Mouse (Mus musculus) forebrain, embryonic 15.5 days (tissue): ENCODE data around the gene Ankrd52. TPM values are rescaled to one million over a fixed set of nuclear protein-coding genes. Genes with fewer than 3 reads are reported as not detected.

Source experiments
- ATAC-seq: fragments of 200-750 bp; cut with Nextera tagmentation; replicated peaks from 2 replicates; pipeline ENCODE4 v1.8.0; 2017; ENCODE audit warnings: mild to moderate bottlenecking, moderate TSS enrichment, moderate library complexity
- H3K27ac ChIP-seq: fragments of 300-500 bp; sonication (generic); replicated peaks from 2 replicates; pipeline ENCODE4 v1.5.1; 2015; ENCODE audit warnings: mild to moderate bottlenecking, inconsistent platforms
- H3K27me3 ChIP-seq: fragments of 300-500 bp; sonication (generic); 2 replicates; pipeline ENCODE4 v1.6.1; 2015; ENCODE audit warnings: inconsistent platforms
- H3K36me3 ChIP-seq: fragments of 300-500 bp; sonication (generic); 2 replicates; pipeline ENCODE4 v1.6.1; 2015; ENCODE audit warnings: mild to moderate bottlenecking, inconsistent platforms
- H3K4me1 ChIP-seq: fragments of 300-500 bp; sonication (generic); 2 replicates; pipeline ENCODE4 v1.6.1; 2015; ENCODE audit warnings: inconsistent platforms
- H3K4me2 ChIP-seq: fragments of 300-500 bp; sonication (generic); replicated peaks from 2 replicates; pipeline ENCODE4 v1.6.1; 2015; ENCODE audit warnings: mild to moderate bottlenecking, inconsistent platforms
- H3K4me3 ChIP-seq: fragments of 300-500 bp; sonication (generic); 2 replicates; pipeline ENCODE4 v1.5.1; 2015; ENCODE audit warnings: mild to moderate bottlenecking, inconsistent platforms
- H3K9ac ChIP-seq: fragments of 300-500 bp; sonication (generic); replicated peaks from 2 replicates; pipeline ENCODE4 v1.6.1; 2015; ENCODE audit warnings: mild to moderate bottlenecking, inconsistent platforms
- H3K9me3 ChIP-seq: fragments of 300-500 bp; sonication (generic); 2 replicates; pipeline ENCODE4 v1.6.1; 2016; ENCODE audit warnings: inconsistent platforms
- WGBS: fragments of 180-500 bp; shearing (Covaris S2); methylation state at CpG from one replicate; pipeline ENCODE4 v1.1.7; 2015; ENCODE audit warnings: mixed read lengths; 5-methylcytosine and 5-hydroxymethylcytosine counted together
- polyA plus RNA-seq: library from polyadenylated mRNA; unstranded; fragments of >200 nt; fragmentation: Nextera tagmentation; extraction: Ambion mirVana; gene quantifications from 2 replicates; pipeline ENCODE4 v1.2.1, GENCODE M21; 2015

Ankrd52 gene
- polyA plus RNA-seq, 1 experiment from 2014 or later: 13.0 TPM

DNA sequence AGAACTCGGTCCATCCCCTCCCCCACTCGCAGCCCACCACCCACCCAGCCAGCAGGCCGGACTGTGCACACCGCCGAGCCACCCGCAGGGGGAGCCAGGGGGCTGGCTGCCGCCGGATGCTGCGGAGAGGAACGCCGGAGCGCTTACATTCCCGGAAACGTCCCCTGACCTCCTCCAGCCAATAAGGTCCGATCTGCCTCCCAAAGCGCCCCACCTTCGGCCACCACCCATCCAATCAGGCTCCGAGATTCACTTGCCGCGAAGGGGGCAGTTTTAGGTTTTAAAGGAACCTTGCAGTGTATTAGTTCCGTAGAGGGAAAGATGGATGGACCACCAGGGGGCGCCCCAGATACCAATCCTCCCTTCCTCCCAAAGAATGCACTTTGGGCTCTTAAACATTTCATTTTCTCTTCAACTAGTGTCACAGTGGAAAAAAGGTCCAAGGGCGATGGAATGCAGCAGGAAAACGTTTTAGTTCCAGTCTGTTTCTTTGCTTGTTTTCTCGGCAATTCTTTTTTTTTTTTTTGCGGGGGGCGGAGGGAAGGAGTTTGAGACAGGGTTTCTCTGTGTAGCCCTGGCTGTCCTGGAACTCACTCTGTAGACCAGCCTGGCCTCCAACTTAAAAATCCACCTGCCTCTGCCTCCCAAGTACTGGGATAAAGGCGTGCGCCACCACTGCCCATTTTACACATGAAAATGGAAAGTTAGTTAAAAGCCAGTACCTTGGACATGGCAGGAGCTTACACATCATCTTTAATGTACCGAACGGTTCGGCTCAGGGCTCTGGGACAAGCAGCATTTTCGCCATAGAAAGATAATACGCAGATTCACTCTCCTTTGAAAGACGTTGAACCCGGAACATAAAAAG is 33.0 kb downstream of the Ankrd52 start:
- Histone ChIP-seq H3K27me3 (no peaks in the 10 kb centered on the region), H3K4me2 (peak overlapping the region; percentile 99), H3K27ac (peak overlapping the region; percentile 99), H3K36me3 (peaks cover 13% of the 10 kb centered on the region), H3K9me3 (no peaks in the 10 kb centered on the region), H3K4me1 (peaks cover 54% of the 10 kb centered on the region), H3K9ac (peak overlapping the region; percentile 90), H3K4me3 (peak overlapping the region; percentile 98)
- peak; percentile 86 for ATAC-seq
- WGBS: 4% methylated on average over 36 of the region's 36 CpGs

DNA sequence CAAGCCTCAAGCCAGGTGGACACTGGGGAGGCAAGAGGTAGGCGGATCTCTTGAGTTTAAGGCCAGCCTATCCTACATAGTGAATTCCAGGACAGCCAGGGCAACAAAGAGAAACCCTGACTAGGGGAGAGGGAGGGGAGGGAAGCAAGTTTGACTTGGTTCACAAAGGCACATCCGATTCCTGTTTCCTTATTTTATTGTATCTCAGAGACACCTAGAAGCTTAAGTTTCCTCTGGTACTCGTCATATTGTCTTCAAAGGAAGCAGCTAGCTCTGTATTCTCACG is 33.6 kb downstream of the Ankrd52 start:
- H3K27ac ChIP-seq: peak overlapping the region; percentile 99
- H3K9ac ChIP-seq: peak overlapping the region; percentile 93; the same call in 1 of the 2 replicates
- peaks cover 18% of the 10 kb centered on the region for H3K36me3 ChIP-seq
- H3K4me1 ChIP-seq: peaks cover 54% of the 10 kb centered on the region
- ATAC-seq: no peak
- no peaks in the 10 kb centered on the region for H3K9me3 ChIP-seq
- H3K27me3 ChIP-seq: no peaks in the 10 kb centered on the region
- 20% methylated on average over 4 of the region's 4 CpGs for WGBS
- peak overlapping the region; percentile 99 for H3K4me2 ChIP-seq
- H3K4me3 ChIP-seq: peak overlapping the region; percentile 98

DNA sequence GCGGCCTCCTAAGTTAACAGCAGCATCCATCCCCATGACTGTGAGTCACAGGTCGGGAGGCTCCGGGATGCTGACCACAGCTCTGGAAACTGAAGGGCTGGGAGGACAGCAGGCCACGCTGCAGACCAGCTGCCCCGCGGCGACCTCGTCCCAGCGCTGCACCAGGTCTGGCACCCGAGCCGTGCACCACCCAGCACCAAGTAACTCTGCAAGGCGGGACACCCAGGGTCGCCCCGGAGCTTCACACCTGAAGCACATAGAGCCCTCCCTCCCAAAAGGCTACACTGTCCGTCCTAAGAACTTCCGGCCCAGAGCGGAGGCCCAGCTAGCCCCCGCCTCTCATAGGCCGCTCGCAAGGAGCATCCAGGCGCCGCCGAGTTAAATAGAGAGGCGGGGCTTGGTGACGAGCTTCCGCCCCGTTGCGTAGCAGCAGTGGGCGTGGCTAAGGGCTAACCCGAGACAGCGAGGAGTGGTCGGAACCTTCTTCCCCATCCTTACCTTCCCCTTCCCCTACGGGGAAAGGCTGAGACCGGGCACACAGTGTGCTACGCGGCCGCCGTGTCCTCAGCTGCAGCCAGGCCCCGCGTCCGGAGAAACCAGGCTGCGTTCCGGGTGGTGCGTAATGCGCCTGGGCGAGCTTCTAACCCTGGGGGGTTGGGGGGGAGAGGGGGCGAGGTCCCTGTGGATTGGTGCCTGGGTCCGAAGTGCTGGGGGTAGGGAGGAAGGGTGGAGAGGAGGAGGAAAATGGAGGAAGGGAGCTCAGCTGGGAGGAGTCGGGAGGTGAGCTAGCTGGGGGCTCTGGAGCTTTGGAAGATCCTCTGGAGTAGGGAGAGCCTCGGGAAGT is 34.5 kb downstream of the Ankrd52 start, which contains the start of the genes Nabp2 and Rnf41:
Nabp2 (minus strand) TSS at position 282 of the 844 bp plus-strand sequence.
Rnf41 (plus strand) TSS at position 447 of the 844 bp plus-strand sequence.
- ATAC-seq: peak; percentile 90
- H3K4me2 ChIP-seq: peak within 1 kb of the TSS; percentile 99
- H3K9me3 ChIP-seq: no peaks in the 10 kb centered on the region
- H3K36me3 ChIP-seq: peaks cover 27% of the 10 kb centered on the region
- peak within 1 kb of the TSS; percentile 93 for H3K9ac ChIP-seq
- peak within 1 kb of the TSS; percentile 99 for H3K27ac ChIP-seq
- H3K4me3 ChIP-seq: peak within 1 kb of the TSS; percentile 98
- WGBS: under 1% methylated on average over 50 of the region's 50 CpGs
- H3K4me1 ChIP-seq: peaks cover 54% of the 10 kb centered on the region
- no peaks in the 10 kb centered on the region for H3K27me3 ChIP-seq

DNA sequence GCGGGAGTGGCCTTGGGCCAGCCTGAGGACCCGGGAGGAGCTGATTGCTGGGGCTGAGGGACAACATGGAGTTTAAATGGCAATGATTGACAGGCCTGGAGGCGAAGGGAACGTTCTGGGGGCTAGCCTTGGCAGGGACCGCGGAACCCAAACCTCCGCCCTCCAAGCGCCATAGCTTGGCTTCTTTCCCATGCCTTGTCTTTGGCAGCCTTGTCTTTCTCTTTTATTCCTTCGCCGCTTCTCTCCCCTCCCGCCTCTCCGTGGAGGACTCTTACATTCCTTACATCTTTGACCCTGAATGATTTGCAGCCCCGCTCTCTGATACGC is 35.1 kb downstream of the Ankrd52 start:
- Histone ChIP-seq H3K4me3 (peak overlapping the region; percentile 98), H3K9me3 (no peaks in the 10 kb centered on the region), H3K36me3 (peaks cover 33% of the 10 kb centered on the region), H3K4me1 (peaks cover 54% of the 10 kb centered on the region), H3K9ac (peak overlapping the region; percentile 93), H3K27me3 (no peaks in the 10 kb centered on the region), H3K4me2 (peak overlapping the region; percentile 99), H3K27ac (peak overlapping the region; percentile 99)
- ATAC-seq: no peak
- WGBS: 0% methylated on average over 14 of the region's 14 CpGs

DNA sequence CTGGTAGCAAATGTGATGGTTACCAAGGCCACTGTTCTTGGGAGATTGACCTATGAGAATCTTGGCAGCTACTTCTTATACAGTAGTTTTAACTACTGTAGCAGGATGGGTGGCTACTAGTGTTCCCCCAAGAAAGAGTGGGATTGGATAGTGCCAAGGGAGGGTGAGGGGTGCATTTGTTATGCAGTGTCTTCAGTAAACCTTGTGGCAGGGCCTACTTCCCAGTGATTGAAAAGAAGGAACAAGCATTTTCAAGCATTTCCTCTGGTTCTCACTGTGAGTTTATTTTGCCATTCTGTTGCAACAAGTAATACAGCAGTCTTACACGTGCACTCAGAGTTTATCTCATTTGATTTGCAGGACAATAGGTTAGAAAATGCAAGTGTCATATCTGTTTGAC is 35.6 kb downstream of the Ankrd52 start:
- 41% methylated on average over 1 of the region's 1 CpGs for WGBS
- H3K27me3 ChIP-seq: no peaks in the 10 kb centered on the region
- no peaks in the 10 kb centered on the region for H3K9me3 ChIP-seq
- peaks cover 38% of the 10 kb centered on the region for H3K36me3 ChIP-seq
- H3K4me3 ChIP-seq: peak overlapping the region; percentile 98
- peak overlapping the region; percentile 93 for H3K9ac ChIP-seq
- ATAC-seq: no peak
- H3K27ac ChIP-seq: peak overlapping the region; percentile 99
- H3K4me1 ChIP-seq: peaks cover 54% of the 10 kb centered on the region
- peak overlapping the region; percentile 99 for H3K4me2 ChIP-seq

DNA sequence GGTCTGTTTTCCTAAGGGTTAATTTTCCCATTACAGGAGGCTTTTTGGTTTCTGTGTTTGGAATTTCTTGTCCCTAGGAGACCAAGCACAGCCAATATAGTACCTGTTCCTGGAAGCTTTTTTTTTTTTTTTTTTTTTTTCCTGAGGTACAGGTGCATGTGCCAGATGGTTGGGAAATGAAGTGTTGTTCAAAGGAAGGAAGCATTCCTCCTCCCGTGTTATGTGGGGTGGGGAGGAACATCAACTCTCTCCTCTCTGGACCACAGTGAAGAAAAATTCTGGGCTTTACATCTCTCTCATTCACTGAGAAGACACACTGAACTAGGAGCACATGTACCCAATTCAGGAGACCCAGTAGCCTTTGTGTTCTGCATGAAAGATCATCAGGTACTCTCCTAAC is 36.2 kb downstream of the Ankrd52 start:
- 39% methylated on average over 1 of the region's 1 CpGs for WGBS
- peak overlapping the region; percentile 93; the same call in 1 of the 2 replicates for H3K9ac ChIP-seq
- no peak for ATAC-seq
- H3K4me1 ChIP-seq: peaks cover 50% of the 10 kb centered on the region
- no peaks in the 10 kb centered on the region for H3K27me3 ChIP-seq
- H3K4me2 ChIP-seq: peak overlapping the region; percentile 99
- peak overlapping the region; percentile 98 for H3K4me3 ChIP-seq
- H3K27ac ChIP-seq: 0 out of 2 replicates have a peak overlapping the region, but pooled peaks have one; percentile 99
- H3K36me3 ChIP-seq: peaks cover 39% of the 10 kb centered on the region
- H3K9me3 ChIP-seq: no peaks in the 10 kb centered on the region

DNA sequence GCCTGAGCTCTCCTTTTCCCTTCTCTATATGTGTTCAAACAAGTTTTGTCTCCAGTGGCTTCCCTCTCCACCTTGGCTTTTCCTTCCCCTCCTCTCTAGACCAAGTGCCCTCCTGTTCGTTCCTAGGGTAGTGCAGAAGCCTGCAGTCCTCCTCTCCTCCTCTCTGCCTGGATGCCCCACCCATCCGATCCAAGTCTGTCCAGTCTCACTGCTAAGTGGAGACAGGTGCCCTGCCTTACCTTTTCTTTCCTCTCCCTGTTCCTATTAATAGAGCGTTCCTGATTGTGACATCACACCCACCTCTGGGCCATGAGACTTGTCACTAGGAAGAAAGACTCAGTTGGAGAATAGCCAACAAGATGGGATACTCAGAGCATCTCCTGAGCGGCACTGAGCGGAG is 37.9 kb downstream of the Ankrd52 start:
- H3K4me3 ChIP-seq: no peak overlapping the region
- WGBS: 94% methylated on average over 5 of the region's 5 CpGs
- H3K27ac ChIP-seq: no peak overlapping the region
- ATAC-seq: no peak
- no peak overlapping the region for H3K4me2 ChIP-seq
- peaks cover 56% of the 10 kb centered on the region for H3K36me3 ChIP-seq
- no peaks in the 10 kb centered on the region for H3K27me3 ChIP-seq
- no peaks in the 10 kb centered on the region for H3K9me3 ChIP-seq
- peaks cover 42% of the 10 kb centered on the region for H3K4me1 ChIP-seq
- H3K9ac ChIP-seq: no peak overlapping the region

DNA sequence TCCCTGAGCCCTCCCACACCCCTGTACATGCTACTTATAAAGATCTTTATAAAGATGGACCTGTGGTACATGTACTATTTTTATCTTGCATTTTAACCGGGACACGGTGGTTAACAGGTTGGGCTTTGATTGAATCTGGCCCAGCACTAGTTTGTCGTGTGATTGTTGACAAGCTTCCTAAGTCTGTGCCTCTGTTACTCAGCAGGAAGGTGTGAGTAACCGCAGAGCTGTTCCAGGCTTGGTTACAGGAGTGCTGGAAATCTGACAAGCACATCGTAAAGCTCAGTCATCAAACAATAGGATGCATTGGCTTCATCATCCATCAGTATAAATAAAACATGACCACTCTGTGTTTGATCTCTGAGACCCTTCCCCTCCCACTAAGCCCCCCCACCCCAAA is 45.5 kb downstream of the Ankrd52 start:
- H3K36me3 ChIP-seq: peaks cover 77% of the 10 kb centered on the region
- WGBS: 84% methylated on average over 5 of the region's 5 CpGs

GRCm38 (mm10) chr10:128424604-128425003 is 47.7 kb downstream of the Ankrd52 start:
- Histone ChIP-seq H3K36me3 (peaks cover 72% of the 10 kb centered on the region), H3K9me3 (no peaks in the 10 kb centered on the region), H3K27me3 (no peaks in the 10 kb centered on the region), H3K4me1 (no peaks in the 10 kb centered on the region), H3K4me2 (no peak overlapping the region), H3K4me3 (no peak overlapping the region), H3K9ac (no peak overlapping the region), H3K27ac (no peak overlapping the region)
- 72% methylated on average over 7 of the region's 7 CpGs for WGBS
- ATAC-seq: no peak

More for the DNA sequence above, 45.5 kb downstream of the Ankrd52 start:
- H3K27me3 ChIP-seq: no peaks in the 10 kb centered on the region
- H3K4me2 ChIP-seq: no peak overlapping the region
- H3K27ac ChIP-seq: no peak overlapping the region
- no peaks in the 10 kb centered on the region for H3K4me1 ChIP-seq
- no peaks in the 10 kb centered on the region for H3K9me3 ChIP-seq
- no peak overlapping the region for H3K4me3 ChIP-seq
- no peak overlapping the region for H3K9ac ChIP-seq
- ATAC-seq: no peak

GRCm38 (mm10) chr10:128425260-128425659 is 48.3 kb downstream of the Ankrd52 start:
- Histone ChIP-seq H3K4me3 (no peak overlapping the region), H3K9ac (no peak overlapping the region), H3K36me3 (peaks cover 72% of the 10 kb centered on the region), H3K4me1 (no peaks in the 10 kb centered on the region), H3K9me3 (no peaks in the 10 kb centered on the region), H3K27me3 (no peaks in the 10 kb centered on the region), H3K27ac (no peak overlapping the region), H3K4me2 (no peak overlapping the region)
- no peak for ATAC-seq
- whole genome bisulfite sequencing: 94% methylated on average over 3 of the region's 3 CpGs

DNA sequence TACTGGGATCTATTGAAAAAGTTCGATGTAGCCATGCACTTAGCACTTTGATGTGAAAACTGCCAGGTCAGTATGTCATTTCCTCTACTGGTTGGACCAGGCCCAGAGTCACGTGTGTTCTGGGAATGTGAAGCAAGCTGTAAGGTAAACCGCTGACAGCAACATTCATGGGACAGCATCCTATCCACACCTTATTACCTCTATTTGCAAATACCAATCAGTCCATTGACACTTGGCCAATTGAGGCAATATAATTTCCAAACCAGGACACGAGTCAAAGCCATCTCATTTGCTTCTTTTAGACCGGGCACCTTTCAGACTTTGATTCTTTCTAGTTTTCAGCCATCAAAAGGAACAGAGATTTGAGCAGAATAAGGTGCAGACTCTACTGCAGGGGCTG is 52.1 kb downstream of the Ankrd52 start:
- H3K4me2 ChIP-seq: no peak overlapping the region
- H3K27ac ChIP-seq: no peak overlapping the region
- no peaks in the 10 kb centered on the region for H3K9me3 ChIP-seq
- 92% methylated on average over 5 of the region's 5 CpGs for WGBS
- no peak for ATAC-seq
- H3K36me3 ChIP-seq: peaks cover 65% of the 10 kb centered on the region
- no peaks in the 10 kb centered on the region for H3K27me3 ChIP-seq
- H3K9ac ChIP-seq: no peak overlapping the region
- H3K4me1 ChIP-seq: no peaks in the 10 kb centered on the region
- no peak overlapping the region for H3K4me3 ChIP-seq

GRCm38 (mm10) chr10:128429454-128429853 is 52.5 kb downstream of the Ankrd52 start:
- Histone ChIP-seq H3K4me2 (no peak overlapping the region), H3K27ac (no peak overlapping the region), H3K4me3 (no peak overlapping the region), H3K9ac (no peak overlapping the region), H3K27me3 (no peaks in the 10 kb centered on the region), H3K36me3 (peaks cover 66% of the 10 kb centered on the region), H3K4me1 (no peaks in the 10 kb centered on the region), H3K9me3 (no peaks in the 10 kb centered on the region)
- WGBS: 87% methylated on average over 4 of the region's 4 CpGs
- ATAC-seq: no peak
